Mouse (Mus musculus): ENCODE data around the gene Ppard. TPM values are rescaled to one million over a fixed set of nuclear protein-coding genes. Genes with fewer than 3 reads are reported as not detected.
A peak's percentile ranks its signal among the peaks of the same experiment; 100 is the strongest.
"Not testable (repeated sequence)": the region's sequence is repeated elsewhere in the genome, so short reads cannot be mapped to it uniquely, and the experiment has no call there.

Ppard gene
- total RNA-seq, 2 experiments from 2014 or later = 29.2 to 29.5 TPM

DNA sequence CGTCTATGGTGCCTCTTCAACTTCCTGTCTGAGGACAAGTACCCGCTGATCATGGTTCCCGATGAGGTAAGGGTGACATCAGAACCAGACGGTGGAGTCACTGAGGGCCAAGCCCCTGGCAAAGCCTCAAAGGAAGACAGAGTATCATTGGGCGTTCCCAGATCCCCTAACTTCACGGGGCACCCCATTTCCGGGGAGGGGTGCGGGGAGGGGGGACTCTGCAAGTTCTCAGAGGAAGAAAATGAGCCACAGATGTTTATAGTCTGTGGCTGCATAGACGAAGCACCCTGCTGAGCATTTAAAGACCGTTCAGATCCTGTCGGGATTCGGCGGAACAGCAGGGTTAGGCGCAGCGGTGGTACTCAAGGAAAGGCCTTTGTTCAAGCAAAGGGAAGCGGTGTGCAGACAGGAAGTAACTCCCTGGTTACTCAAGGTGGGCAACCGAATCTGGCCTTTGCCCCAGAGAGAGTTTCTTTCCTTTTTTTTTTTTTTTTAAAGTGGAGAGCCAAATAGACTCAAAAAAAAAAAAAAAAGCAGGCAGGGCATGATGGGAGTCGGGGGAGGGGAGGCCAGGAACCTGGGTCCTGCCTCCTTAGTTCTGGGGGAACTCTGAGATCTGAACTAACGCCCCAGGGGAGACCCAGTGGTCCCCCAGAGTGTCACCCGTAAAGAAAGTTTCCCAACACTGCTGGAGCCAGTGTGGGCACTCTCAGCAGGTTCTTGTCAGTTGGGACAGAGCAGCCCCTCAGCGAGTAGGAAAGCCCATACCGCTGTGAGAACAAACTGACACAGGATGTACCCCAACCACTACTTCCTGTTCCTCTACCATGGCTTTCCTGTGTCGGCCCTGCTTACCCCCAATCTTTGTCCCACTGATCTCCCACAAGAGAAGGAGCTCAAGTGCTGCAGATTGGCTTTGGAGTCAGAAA is 14.5 kb upstream of the Ppard start:
- DNase-seq = no peak
- intact Hi-C loops (cut with DNase I; ENCODE audit: low total_unique reads) = no loop called here

DNA sequence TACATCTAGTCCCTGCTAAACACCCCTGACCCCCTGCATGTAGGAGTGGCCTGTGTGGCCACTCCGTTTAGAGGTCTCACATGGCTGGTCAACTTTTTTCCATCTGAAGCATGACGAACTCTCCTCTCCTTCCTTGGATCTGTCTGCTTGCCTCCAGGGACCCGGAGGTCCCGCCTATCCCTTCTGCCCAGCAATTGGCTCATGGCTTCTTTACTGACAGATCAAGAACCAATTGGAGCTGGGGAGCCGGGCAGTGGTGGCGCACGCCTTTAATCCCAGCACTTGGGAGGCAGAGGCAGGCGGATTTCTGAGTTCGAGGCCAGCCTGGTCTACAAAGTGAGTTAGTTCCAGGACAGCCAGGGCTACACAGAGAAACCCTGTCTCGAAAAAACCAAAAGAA is 10.0 kb upstream of the Ppard start:
- not testable (repeated sequence) for DNase-seq

DNA sequence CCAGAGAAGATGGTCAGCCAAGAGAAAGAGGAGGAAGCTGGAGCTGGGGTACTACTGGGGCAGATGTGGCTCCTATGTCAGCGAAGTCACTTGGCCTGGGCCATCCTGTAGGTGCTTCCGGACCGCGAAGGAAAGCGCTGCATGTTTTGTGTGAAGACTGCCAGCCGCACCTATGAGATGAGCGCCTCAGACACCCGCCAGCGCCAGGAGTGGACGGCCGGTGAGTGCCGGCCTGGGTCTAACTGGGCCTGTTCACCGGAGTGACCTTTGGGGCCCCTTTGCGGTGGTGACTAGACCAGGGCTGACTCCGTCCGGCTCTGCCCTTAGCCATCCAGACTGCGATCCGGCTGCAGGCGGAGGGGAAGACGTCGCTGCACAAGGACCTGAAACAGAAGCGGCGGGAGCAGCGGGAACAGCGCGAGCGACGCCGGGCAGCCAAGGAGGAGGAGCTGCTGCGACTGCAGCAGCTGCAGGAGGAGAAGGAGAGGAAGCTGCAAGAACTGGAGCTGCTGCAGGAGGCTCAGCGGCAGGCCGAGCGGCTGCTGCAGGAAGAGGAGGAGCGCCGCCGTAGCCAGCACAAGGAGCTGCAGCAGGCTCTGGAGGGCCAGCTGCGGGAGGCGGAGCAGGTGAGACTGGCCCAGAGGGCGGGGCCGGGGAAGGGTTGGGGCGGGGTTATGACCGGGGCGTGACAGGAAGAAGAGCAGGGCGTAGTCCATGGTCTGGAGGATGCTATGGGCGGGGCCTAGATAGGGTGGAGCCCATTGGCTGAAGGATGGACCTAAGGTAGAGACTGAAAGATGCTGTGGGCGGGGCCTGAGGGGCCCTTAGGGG is 8.7 kb upstream of the Ppard start:
- intact Hi-C loops (cut with DNase I; ENCODE audit: low total_unique reads) = no loop called here
- DNase-seq = peak; percentile 93

More for the DNA sequence above, 10.0 kb upstream of the Ppard start:
- intact Hi-C loops (cut with DNase I; ENCODE audit: low total_unique reads) = not testable (repeated sequence)

GRCm38 (mm10) chr17:28224615-28225014 is 7.9 kb upstream of the Ppard start:
- no peak for DNase-seq
- intact Hi-C loops (cut with DNase I; ENCODE audit: low total_unique reads) = no loop called here

- intact Hi-C loops (cut with DNase I; ENCODE audit: low total_unique reads) = no loop called here
- peak; percentile 95 for DNase-seq
Observed at GRCm38 (mm10) chr17:28226014-28226413, 6.5 kb upstream of the Ppard start.

DNA sequence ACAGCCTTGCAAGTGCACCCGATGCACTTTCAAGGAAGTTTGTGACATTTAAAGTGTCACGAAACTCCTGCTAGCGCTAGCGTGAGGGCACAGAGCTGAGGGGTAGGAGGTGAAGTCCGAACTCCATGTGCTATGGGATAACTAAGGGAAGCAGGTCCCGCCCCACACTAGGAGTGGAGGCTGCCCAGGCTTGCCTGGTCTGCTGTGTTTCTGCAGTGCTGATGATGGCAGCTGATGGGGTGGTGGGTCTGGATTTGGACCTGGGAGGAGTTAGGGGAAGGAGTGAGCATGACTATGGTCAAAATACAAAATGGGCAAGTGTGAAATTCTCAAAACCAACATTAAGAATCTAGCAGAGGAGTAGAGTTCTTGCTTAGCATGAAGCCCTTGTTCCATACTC is 2.0 kb upstream of the Ppard start:
- intact Hi-C loops (cut with DNase I; ENCODE audit: low total_unique reads) = no loop called here
- DNase-seq = no peak

GRCm38 (mm10) chr17:28231026-28231736 is 1.3 kb upstream of the Ppard start:
- intact Hi-C loops (cut with DNase I; ENCODE audit: low total_unique reads) = no loop called here
- no peak for DNase-seq

- intact Hi-C loops (cut with DNase I; ENCODE audit: low total_unique reads) = no loop called here
- peak; percentile 50 for DNase-seq
Observed at GRCm38 (mm10) chr17:28233091-28233731, 711 bp downstream of the Ppard start.

DNA sequence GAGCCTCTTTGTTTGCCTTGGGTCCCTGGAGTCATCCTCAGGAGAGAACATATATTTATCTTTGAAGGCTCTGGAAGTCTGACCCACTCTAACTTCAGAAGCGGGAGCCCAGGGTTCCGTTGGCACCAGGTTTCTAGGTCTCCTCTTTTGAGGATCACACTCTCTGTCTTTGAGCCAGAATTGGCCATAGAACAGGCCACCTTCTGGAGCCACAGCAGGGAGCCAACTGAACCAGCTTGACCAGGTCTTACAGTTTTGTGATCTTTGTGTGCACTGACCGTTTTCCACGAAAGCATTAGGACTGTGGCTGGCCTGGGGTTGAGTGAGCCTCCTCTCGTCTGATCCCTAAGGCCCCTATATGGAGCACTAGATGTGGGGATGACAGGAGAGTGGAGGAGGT is 2.1 kb downstream of the Ppard start:
- no peak for DNase-seq
- intact Hi-C loops (cut with DNase I; ENCODE audit: low total_unique reads) = no loop called here

- DNase-seq = peak; percentile 72
- intact Hi-C loops (cut with DNase I; ENCODE audit: low total_unique reads) = no loop called here
Observed at GRCm38 (mm10) chr17:28235982-28236635, 3.6 kb downstream of the Ppard start.

DNA sequence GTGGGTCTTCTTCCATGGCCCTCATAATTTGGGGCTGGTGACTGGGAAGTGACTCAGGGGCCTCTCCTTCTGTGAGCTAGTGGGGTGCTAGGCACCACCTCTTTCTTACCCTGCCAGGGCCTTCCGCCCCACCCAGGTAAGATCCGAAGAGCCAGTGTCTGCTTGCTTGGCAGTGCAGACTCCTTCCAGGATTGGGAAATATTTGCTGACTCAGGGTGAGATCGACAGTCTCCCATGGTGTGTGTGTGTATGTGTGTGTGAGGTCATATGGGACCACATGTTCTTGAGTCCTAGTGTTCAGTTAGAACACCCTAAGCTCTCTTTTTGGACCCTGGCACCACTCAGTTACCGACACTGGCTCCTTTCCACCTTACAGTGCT is 4.1 kb downstream of the Ppard start:
- DNase-seq = no peak
- intact Hi-C loops (cut with DNase I; ENCODE audit: low total_unique reads) = no loop called here

DNA sequence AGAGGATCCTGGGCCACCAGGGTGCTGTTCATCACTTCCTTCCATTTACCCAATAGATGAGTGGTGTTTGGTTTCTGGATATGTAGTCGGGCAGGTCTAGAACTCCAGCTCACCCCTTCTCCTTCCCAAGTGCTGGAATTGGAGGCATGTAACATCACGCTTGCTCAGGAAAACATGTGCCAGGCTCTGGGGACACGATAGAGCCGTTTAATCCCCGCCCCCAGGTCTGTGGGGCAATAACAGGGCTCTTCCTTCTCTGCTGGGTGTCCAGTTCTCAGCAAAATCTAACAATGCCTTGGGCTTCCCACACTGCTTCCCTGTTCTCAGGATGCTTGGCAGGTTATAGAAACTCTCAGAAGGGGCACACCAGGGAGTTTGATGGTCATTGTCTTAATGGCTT is 4.9 kb downstream of the Ppard start:
- intact Hi-C loops (cut with DNase I; ENCODE audit: low total_unique reads) = no loop called here
- no peak for DNase-seq

GRCm38 (mm10) chr17:28237874-28238273 is 5.4 kb downstream of the Ppard start:
- no peak for DNase-seq
- intact Hi-C loops (cut with DNase I; ENCODE audit: low total_unique reads) = no loop called here

- intact Hi-C loops (cut with DNase I; ENCODE audit: low total_unique reads) = no loop called here
- no peak for DNase-seq
Observed at GRCm38 (mm10) chr17:28240846-28241245, 8.3 kb downstream of the Ppard start.

DNA sequence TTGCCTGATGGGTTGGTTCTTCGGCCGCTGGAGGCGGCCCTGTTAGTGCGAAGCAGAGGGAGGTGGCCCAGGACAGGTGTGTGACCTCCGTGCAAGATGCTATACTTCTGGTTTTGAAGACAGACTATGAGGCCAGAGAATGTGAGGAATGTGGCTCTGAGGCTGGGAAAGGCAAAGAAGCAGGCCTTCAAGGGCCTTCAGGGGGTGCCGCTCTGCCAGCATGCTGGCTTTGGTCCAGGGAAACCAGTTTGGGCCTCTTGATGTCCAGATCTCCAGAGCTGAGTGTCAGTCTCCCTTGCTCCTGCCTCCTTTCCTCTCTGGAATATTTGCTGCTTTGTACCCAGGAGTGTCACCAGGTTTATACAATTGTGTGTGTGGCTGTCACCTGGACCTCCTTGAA is 9.8 kb downstream of the Ppard start:
- intact Hi-C loops (cut with DNase I; ENCODE audit: low total_unique reads) = no loop called here
- DNase-seq = no peak

GRCm38 (mm10) chr17:28244214-28244613 is 11.7 kb downstream of the Ppard start:
- no peak for DNase-seq
- intact Hi-C loops (cut with DNase I; ENCODE audit: low total_unique reads) = no loop called here

GRCm38 (mm10) chr17:28244714-28245113 is 12.2 kb downstream of the Ppard start:
- intact Hi-C loops (cut with DNase I; ENCODE audit: low total_unique reads) = no loop called here
- DNase-seq = no peak

GRCm38 (mm10) chr17:28246640-28247039 is 14.1 kb downstream of the Ppard start:
- intact Hi-C loops (cut with DNase I; ENCODE audit: low total_unique reads) = no loop called here
- no peak for DNase-seq

GRCm38 (mm10) chr17:28247613-28248012 is 15.1 kb downstream of the Ppard start:
- intact Hi-C loops (cut with DNase I; ENCODE audit: low total_unique reads) = no loop called here
- DNase-seq = peak; percentile 63

Data from gastrocnemius, postnatal 14 days (tissue).